In the genomic region with DNA sequence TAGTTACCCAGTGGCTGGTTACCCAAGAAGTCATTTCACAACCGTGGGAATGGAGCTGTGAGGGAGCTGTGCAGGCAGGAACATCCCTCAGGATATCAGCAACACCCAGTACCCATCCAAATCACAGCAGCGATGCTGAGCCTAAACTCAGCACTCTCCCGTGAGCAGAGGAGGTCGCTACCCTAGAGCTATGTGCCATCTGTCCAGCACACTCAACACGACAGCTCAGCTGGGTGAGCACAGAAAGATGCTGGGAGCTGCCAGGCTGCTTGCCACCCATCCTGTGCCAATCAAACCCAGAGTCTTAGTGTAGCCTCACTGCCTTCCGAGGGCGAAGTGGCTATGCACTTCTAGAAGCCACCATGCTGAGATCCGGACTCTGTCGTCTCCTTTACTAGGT, we compare ENCODE assay signal across 17 mouse cellular contexts. TPM values are rescaled to one million over a fixed set of nuclear protein-coding genes. Genes with fewer than 3 reads are reported as not detected.
DNase-seq lines count a peak whose midpoint lies in the region; ATAC-seq and TF ChIP-seq lines count a peak whose summit lies in the region.
"Had no signal": no experiment of that assay in that cellular context is flagged by ENCODE, and none has a peak within 500 bp of the region (broad histone marks: within the 10 kb centered on the region; RNA-seq: fewer than 3 reads in every experiment).

No protein-coding gene starts in this region.

- intact Hi-C loops in left cerebral cortex, adult 2 months (cut with DNase I), result no loop called here
- intact Hi-C loops in gastrocnemius, postnatal 14 days (cut with DNase I; ENCODE audit: low total_unique reads), result no loop called here

- peaks cover 9% of the 10 kb centered on the region; the same call in 1 of the 2 replicates for H3K36me3 ChIP-seq in forebrain, embryonic 13.5 days (ENCODE audit: poor library complexity, severe bottlenecking)
- H3K36me3 ChIP-seq in forebrain, embryonic 10.5 days (replicated peaks), result peaks cover 23% of the 10 kb centered on the region

- H3K27ac ChIP-seq in forebrain, embryonic 13.5 days, result 0 out of 2 replicates have a peak overlapping the region, but pooled peaks have one; percentile 31
- no peak overlapping the region for H3K27ac ChIP-seq in forebrain, embryonic 10.5 days
- peak overlapping the region; percentile 50 for H3K27ac ChIP-seq in left cerebral cortex, adult 2 months
- H3K27ac ChIP-seq: embryonic facial prominence, embryonic 12.5 days; hindbrain, embryonic 14.5 days; kidney, postnatal 0 days; neural tube, embryonic 15.5 days had no signal

- peaks cover 27% of the 10 kb centered on the region for H3K4me1 ChIP-seq in forebrain, embryonic 13.5 days
- H3K4me1 ChIP-seq in forebrain, embryonic 10.5 days, result peaks cover 19% of the 10 kb centered on the region

- no peak overlapping the region for H3K4me2 ChIP-seq in forebrain, embryonic 13.5 days
- H3K4me2 ChIP-seq: embryonic facial prominence, embryonic 12.5 days; hindbrain, embryonic 14.5 days; neural tube, embryonic 15.5 days had no signal

- no peak for DNase-seq in forebrain, embryonic 10.5 days (ENCODE audit: extremely low spot score, low spot score)
- DNase-seq in left cerebral cortex, adult 2 months (ENCODE audit: extremely low spot score in 1 of 2, low spot score in 2 of 2), result no peak
- DNase-seq in left cerebral cortex, adult 11 months (ENCODE audit: low spot score), result no peak
- DNase-seq in right cerebral cortex, postnatal 36 days (ENCODE audit: low spot score in 2 of 2), result peak; percentile 32 to 52
- DNase-seq in right cerebral cortex, postnatal 10 days (ENCODE audit: low spot score in 2 of 2), result no peak
- peak; percentile 59 for DNase-seq in telencephalon, adult 2 months (ENCODE audit: low read depth, low spot score)
- no peak for DNase-seq in gastrocnemius, postnatal 14 days
- DNase-seq: adrenal gland, postnatal 36 days; gastrocnemius, postnatal 10 days; lung, postnatal 14 days; spleen, adult 18-20 months; thymus, adult 2 months had no signal

- H3K9me3 ChIP-seq in forebrain, embryonic 13.5 days (replicated peaks), result no peaks in the 10 kb centered on the region
- H3K9me3 ChIP-seq in forebrain, embryonic 10.5 days, result no peaks in the 10 kb centered on the region
- H3K9me3 ChIP-seq: embryonic facial prominence, embryonic 12.5 days; neural tube, embryonic 15.5 days had no signal

- H3K27me3 ChIP-seq in forebrain, embryonic 13.5 days, result no peaks in the 10 kb centered on the region
- no peaks in the 10 kb centered on the region for H3K27me3 ChIP-seq in forebrain, embryonic 10.5 days (ENCODE audit: poor library complexity, severe bottlenecking)
- H3K27me3 ChIP-seq: embryonic facial prominence, embryonic 12.5 days; neural tube, embryonic 15.5 days had no signal

- no peak overlapping the region for H3K4me3 ChIP-seq in forebrain, embryonic 13.5 days
- no peak overlapping the region for H3K4me3 ChIP-seq in forebrain, embryonic 10.5 days
- H3K4me3 ChIP-seq in left cerebral cortex, adult 2 months, result no peak overlapping the region
- H3K4me3 ChIP-seq: embryonic facial prominence, embryonic 12.5 days; neural tube, embryonic 15.5 days had no signal

- H3K9ac ChIP-seq in forebrain, embryonic 13.5 days, result no peak overlapping the region
- H3K9ac ChIP-seq: embryonic facial prominence, embryonic 12.5 days; hindbrain, embryonic 14.5 days; neural tube, embryonic 15.5 days had no signal

- WGBS in forebrain, embryonic 13.5 days, result 82% methylated on average over 9 of the region's 9 CpGs
- WGBS in forebrain, embryonic 10.5 days, result 89% methylated on average over 9 of the region's 9 CpGs

- peak; percentile 55; the same call in 1 of the 2 replicates for ATAC-seq in forebrain, embryonic 13.5 days

- no peak for TF ChIP-seq CTCF in left cerebral cortex, adult 2 months (IDR thresholded peaks at IDR 0.05)

RNA-seq across cellular contexts. Expression of gene Agpat3, which starts 32.3 kb away (rescaled TPM):
- 45.9 and 50.0 TPM in 2 replicates for polyA plus RNA-seq in forebrain, embryonic 13.5 days (2015; fragmentation: Nextera tagmentation; extraction: Ambion mirVana)
- polyA plus RNA-seq in forebrain, embryonic 10.5 days (2016; fragmentation: Nextera tagmentation; extraction: Ambion mirVana), result 36.8 and 37.7 TPM in 2 replicates
- total RNA-seq in left cerebral cortex, adult 2 months (2021), result 100 to 1,000 TPM; 246 to 255 TPM
- 100 to 1,000 TPM; 160 to 164 TPM for total RNA-seq in gastrocnemius, postnatal 14 days (2021)

Comparison
In these comparisons a context has a peak if more than half of its experiments do, and no peak if none do; other contexts are left out.
1. DNase-seq: peak in right cerebral cortex, postnatal 36 days (2 of 2) and telencephalon, adult 2 months (single experiment); none in forebrain, embryonic 10.5 days (single experiment), left cerebral cortex, adult 2 months (0 of 2), left cerebral cortex, adult 11 months (single experiment), right cerebral cortex, postnatal 10 days (0 of 2) and gastrocnemius, postnatal 14 days (single experiment).